Mouse (Mus musculus) spleen, adult 2 months (tissue): ENCODE measurements around the gene Gm20822. TPM values are rescaled to one million over a fixed set of nuclear protein-coding genes. Genes with fewer than 3 reads are reported as not detected.
"Not testable (repeated sequence)": the region's sequence is repeated elsewhere in the genome, so short reads cannot be mapped to it uniquely, and the experiment has no call there.

Source experiments
- DNase-seq, 2 experiments: peaks; one replicate each; pipeline versions ENCODE4 v3.0.0 to v3.0.0-alpha.2; 2012 to 2021; ENCODE audit warnings: low spot score in 2 of 2, low read depth in 1 of 2
- H3K27ac ChIP-seq: fragments of 200-500 bp; 2 replicates; pipeline ENCODE4 v1.5.1; 2012; ENCODE audit warnings: low read length, inconsistent platforms; ENCODE audit not compliant: insufficient read depth
- H3K27me3 ChIP-seq: fragments of 200-500 bp; 2 replicates; pipeline ENCODE4 v1.6.1; 2012; ENCODE audit warnings: mild to moderate bottlenecking, moderate library complexity, low read length, inconsistent platforms; ENCODE audit not compliant: control insufficient read depth, insufficient read depth
- H3K36me3 ChIP-seq: fragments of 200-500 bp; 2 replicates; pipeline ENCODE4 v1.6.1; 2012; ENCODE audit warnings: mild to moderate bottlenecking, low read length, inconsistent platforms; ENCODE audit not compliant: control insufficient read depth, insufficient read depth
- H3K4me1 ChIP-seq: fragments of 200-500 bp; 2 replicates; pipeline ENCODE4 v1.6.1; 2011; ENCODE audit warnings: inconsistent platforms; ENCODE audit not compliant: control insufficient read depth, insufficient read depth, insufficient read length
- H3K4me3 ChIP-seq: fragments of 200-500 bp; 2 replicates; pipeline ENCODE4 v1.5.1; 2011; ENCODE audit warnings: mild to moderate bottlenecking, inconsistent platforms; ENCODE audit not compliant: insufficient read depth, insufficient read length; ENCODE audit errors: extremely low read depth
- WGBS: fragments of 180-500 bp; shearing (Covaris S2); methylation state at CpG from one replicate; pipeline ENCODE4 v1.1.7; 2018; 5-methylcytosine and 5-hydroxymethylcytosine counted together
- polyA plus RNA-seq: library from polyadenylated mRNA; depleted of rRNA; stranded (reverse); fragments of >200 nt; gene quantifications from 2 replicates; pipeline ENCODE4 v1.2.3, GENCODE M21; 2012; rRNA removed

The Gm20822 gene
- polyA plus RNA-seq, result not detected in 2 replicates

- no CpG with 5 or more reads among the region's 3 CpGs for WGBS
- not testable (repeated sequence) for H3K27ac ChIP-seq, H3K4me1 ChIP-seq, H3K36me3 ChIP-seq, H3K4me3 ChIP-seq, DNase-seq, H3K27me3 ChIP-seq
Observed at GRCm38 (mm10) chrY:15884671-15885070, at the start of gene Gm20822. Gene Gm20822, minus strand, starts transcription at chrY:15884771.
